Mouse (Mus musculus): ENCODE data around the gene Phf21a. TPM values are rescaled to one million over a fixed set of nuclear protein-coding genes. Genes with fewer than 3 reads are reported as not detected.

The Phf21a gene
- polyA plus RNA-seq, 1 experiment from 2014 or later: 17.9 TPM

DNA sequence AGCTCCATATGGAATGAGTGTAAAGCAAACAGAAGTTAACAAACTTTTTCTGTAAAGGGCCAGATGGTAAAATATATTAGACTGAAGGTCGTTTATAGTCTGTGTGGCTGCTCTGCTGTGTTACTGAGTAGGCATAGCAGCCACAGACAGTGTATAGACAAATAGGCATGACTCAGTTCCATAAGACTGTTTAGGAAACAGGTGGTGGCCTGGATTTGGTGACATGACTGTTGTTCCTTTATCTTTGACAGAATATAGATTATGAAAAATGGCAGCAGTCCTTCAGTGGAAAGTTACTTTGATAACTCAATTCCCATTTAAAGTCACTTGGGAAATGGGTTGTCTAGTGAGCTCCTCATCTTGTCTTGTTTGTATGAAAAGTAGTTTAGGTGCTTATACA, 132.7 kb downstream of the Phf21a start:
- Histone ChIP-seq H3K36me3 (ENCODE audit: control insufficient read depth, insufficient read depth, low read length) (no peaks in the 10 kb centered on the region), H3K27ac (ENCODE audit: low read length) (no peak overlapping the region), H3K4me2 (ENCODE audit: low read depth, low read length) (no peak overlapping the region), H3K9me3 (ENCODE audit: control insufficient read depth, low read length) (no peaks in the 10 kb centered on the region), H3K9ac (ENCODE audit: low read depth, low read length) (no peak overlapping the region), H3K4me3 (ENCODE audit: low read length) (no peak overlapping the region), H3K4me1 (ENCODE audit: control insufficient read depth, insufficient read depth, low read length) (no peaks in the 10 kb centered on the region), H3K27me3 (replicated peaks; ENCODE audit: control insufficient read depth, insufficient read depth, low read length) (no peaks in the 10 kb centered on the region)
- ATAC-seq: no peak
- 45% methylated on average over 1 of the region's 1 CpGs for WGBS

DNA sequence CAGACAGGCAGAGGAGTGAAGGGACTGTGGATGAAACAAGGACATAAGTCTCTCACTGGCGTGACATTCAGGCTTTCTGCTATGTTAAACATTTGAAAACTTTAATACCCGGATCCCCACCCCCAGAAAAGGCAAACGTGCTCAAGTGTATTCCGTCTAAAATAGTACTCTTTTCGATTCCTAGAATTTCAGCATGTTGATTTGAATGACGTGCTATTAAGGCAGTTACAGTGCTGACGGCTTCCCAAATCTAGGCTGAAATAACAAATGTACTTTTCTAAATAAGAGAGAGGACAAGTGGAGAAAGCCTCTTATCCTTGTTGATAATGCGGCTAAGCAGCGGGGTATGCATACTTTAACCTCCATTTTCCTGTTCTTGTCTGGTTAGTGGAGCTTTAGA, 137.1 kb downstream of the Phf21a start:
- WGBS: 89% methylated on average over 9 of the region's 9 CpGs

DNA sequence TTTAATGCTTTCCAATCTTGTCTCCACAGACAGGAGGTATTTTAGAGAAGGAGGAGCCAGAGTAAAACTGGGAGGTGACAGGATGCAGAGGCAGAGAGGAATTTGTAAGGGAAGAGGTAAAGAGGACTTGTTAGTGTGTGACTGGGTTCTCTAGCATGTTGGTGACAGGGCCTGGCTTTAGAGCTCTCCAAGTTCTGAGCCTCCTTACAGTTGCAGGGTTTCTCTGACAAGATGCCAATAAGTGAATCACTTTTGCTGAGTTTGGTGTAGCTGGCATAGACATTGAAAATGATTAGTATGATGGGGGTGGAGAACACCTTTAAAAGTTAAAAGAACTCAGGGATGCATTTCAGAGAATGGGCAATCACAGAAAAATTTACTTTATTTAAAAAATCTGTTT, 138.8 kb downstream of the Phf21a start:
- no peak for ATAC-seq
- no peaks in the 10 kb centered on the region for H3K9me3 ChIP-seq (ENCODE audit: control insufficient read depth, low read length)
- no peak overlapping the region for H3K9ac ChIP-seq (ENCODE audit: low read depth, low read length)
- no peak overlapping the region for H3K4me3 ChIP-seq (ENCODE audit: low read length)
- H3K27me3 ChIP-seq (replicated peaks; ENCODE audit: control insufficient read depth, insufficient read depth, low read length): no peaks in the 10 kb centered on the region
- no peaks in the 10 kb centered on the region for H3K4me1 ChIP-seq (ENCODE audit: control insufficient read depth, insufficient read depth, low read length)
- peaks cover 9% of the 10 kb centered on the region for H3K36me3 ChIP-seq (ENCODE audit: control insufficient read depth, insufficient read depth, low read length)
- H3K27ac ChIP-seq (ENCODE audit: low read length): no peak overlapping the region
- H3K4me2 ChIP-seq (ENCODE audit: low read depth, low read length): no peak overlapping the region

More for the DNA sequence above, 137.1 kb downstream of the Phf21a start:
- Histone ChIP-seq H3K27me3 (replicated peaks; ENCODE audit: control insufficient read depth, insufficient read depth, low read length) (no peaks in the 10 kb centered on the region), H3K4me3 (ENCODE audit: low read length) (no peak overlapping the region), H3K9me3 (ENCODE audit: control insufficient read depth, low read length) (no peaks in the 10 kb centered on the region), H3K4me1 (ENCODE audit: control insufficient read depth, insufficient read depth, low read length) (no peaks in the 10 kb centered on the region), H3K9ac (ENCODE audit: low read depth, low read length) (no peak overlapping the region), H3K27ac (ENCODE audit: low read length) (no peak overlapping the region), H3K36me3 (ENCODE audit: control insufficient read depth, insufficient read depth, low read length) (peaks cover 3% of the 10 kb centered on the region), H3K4me2 (ENCODE audit: low read depth, low read length) (no peak overlapping the region)
- no peak for ATAC-seq

DNA sequence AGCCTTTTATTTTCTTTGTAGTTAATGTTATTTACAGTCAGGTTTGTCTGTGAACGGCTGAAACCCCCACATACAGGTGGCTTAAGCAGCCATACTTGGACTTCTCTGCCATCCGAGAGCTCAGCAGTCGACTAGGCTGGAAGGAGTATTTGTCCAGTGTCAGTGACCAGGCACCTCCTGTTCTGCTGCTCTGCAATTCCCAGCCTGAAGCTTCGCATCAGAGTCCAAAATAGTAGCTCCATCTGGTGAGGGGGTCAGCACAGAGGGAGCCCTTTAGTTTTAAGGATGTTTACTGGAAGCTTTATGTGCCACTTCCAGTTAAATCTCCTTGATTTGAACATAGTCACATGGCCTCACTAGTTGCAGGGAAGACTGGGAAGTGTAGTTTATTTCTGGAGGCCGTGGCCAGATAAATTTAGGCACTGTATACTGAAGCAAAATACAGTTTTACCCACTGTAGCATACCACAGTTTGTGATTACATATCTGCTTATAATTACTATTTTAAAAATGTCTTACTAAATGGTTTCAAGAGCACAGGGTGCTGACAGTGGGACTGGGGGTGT, 141.9 kb downstream of the Phf21a start:
- Histone ChIP-seq H3K9me3 (ENCODE audit: control insufficient read depth, low read length) (no peaks in the 10 kb centered on the region), H3K4me2 (ENCODE audit: low read depth, low read length) (no peak overlapping the region), H3K27ac (ENCODE audit: low read length) (no peak overlapping the region), H3K4me1 (ENCODE audit: control insufficient read depth, insufficient read depth, low read length) (no peaks in the 10 kb centered on the region), H3K4me3 (ENCODE audit: low read length) (no peak overlapping the region), H3K27me3 (replicated peaks; ENCODE audit: control insufficient read depth, insufficient read depth, low read length) (no peaks in the 10 kb centered on the region), H3K36me3 (ENCODE audit: control insufficient read depth, insufficient read depth, low read length) (peaks cover 9% of the 10 kb centered on the region), H3K9ac (ENCODE audit: low read depth, low read length) (no peak overlapping the region)
- 90% methylated on average over 5 of the region's 5 CpGs for whole genome bisulfite sequencing
- no peak for ATAC-seq

DNA sequence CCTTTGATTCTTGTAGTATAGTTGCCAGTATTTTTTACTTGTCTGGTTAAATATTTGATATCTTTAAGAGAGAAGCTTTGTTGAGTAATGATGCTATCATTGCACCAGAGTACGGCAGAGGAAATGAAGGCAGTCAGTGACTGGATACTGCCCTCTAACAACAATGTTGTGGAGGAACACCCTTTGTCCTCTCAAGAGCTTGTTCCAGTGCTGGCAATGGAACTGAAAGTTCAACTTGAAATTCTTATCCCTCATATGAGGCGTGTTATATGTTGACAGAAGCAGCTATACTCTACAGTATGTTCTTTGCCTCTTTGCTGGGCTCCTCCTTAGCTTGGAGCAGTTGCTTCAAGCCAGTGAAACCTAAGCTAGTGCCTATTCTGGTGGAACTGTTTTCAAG, 147.4 kb downstream of the Phf21a start:
- no peak overlapping the region for H3K4me2 ChIP-seq (ENCODE audit: low read depth, low read length)
- no peaks in the 10 kb centered on the region for H3K4me1 ChIP-seq (ENCODE audit: control insufficient read depth, insufficient read depth, low read length)
- no peak overlapping the region for H3K27ac ChIP-seq (ENCODE audit: low read length)
- no peak overlapping the region for H3K9ac ChIP-seq (ENCODE audit: low read depth, low read length)
- H3K4me3 ChIP-seq (ENCODE audit: low read length): no peak overlapping the region
- no peak for ATAC-seq
- H3K27me3 ChIP-seq (replicated peaks; ENCODE audit: control insufficient read depth, insufficient read depth, low read length): no peaks in the 10 kb centered on the region
- WGBS: 77% methylated on average over 2 of the region's 2 CpGs
- H3K36me3 ChIP-seq (ENCODE audit: control insufficient read depth, insufficient read depth, low read length): peaks cover 5% of the 10 kb centered on the region
- no peaks in the 10 kb centered on the region for H3K9me3 ChIP-seq (ENCODE audit: control insufficient read depth, low read length)

DNA sequence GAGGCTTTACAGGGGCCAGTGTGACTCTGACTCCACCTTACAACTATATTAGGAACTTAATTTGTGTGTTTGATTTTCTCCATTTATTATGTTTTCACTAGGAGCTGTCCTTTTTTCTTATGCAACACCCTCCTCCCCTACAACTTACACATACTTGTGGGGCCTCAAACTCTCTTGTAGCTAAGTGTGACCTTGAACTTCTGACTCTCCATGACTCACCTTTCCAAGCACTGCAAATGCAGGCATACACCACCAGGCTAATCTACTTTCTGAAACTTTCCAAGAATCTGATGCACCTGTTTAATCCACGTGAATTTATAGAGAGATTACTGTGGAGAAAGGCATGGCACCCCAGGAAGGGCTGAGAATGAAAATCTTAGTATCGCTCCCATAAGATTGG, 147.9 kb downstream of the Phf21a start:
- 94% methylated on average over 2 of the region's 2 CpGs for WGBS
- H3K4me1 ChIP-seq (ENCODE audit: control insufficient read depth, insufficient read depth, low read length): no peaks in the 10 kb centered on the region
- no peak overlapping the region for H3K9ac ChIP-seq (ENCODE audit: low read depth, low read length)
- H3K36me3 ChIP-seq (ENCODE audit: control insufficient read depth, insufficient read depth, low read length): peaks cover 5% of the 10 kb centered on the region
- no peaks in the 10 kb centered on the region for H3K9me3 ChIP-seq (ENCODE audit: control insufficient read depth, low read length)
- no peak overlapping the region for H3K4me3 ChIP-seq (ENCODE audit: low read length)
- H3K4me2 ChIP-seq (ENCODE audit: low read depth, low read length): no peak overlapping the region
- ATAC-seq: no peak
- H3K27ac ChIP-seq (ENCODE audit: low read length): no peak overlapping the region
- no peaks in the 10 kb centered on the region for H3K27me3 ChIP-seq (replicated peaks; ENCODE audit: control insufficient read depth, insufficient read depth, low read length)

DNA sequence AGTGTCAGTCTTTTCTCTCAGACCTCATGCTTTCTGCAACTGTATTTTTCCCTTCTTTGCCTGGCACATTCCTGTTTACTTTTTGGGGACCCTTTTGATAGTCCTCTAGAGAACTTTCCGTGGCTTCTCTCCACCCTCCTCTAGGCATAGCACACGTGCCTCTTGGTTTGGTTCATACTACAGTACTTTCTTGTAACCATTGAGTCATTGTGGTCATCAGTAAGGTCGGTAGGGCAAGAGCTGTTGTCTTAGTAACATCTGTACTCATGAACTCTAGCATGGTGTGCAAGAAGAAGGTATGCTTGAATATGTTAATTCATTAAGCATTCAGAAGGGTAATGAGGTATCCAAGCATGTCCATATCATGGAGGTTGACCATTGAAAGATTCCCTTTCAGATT, 148.4 kb downstream of the Phf21a start:
- Histone ChIP-seq H3K4me3 (ENCODE audit: low read length) (no peak overlapping the region), H3K9ac (ENCODE audit: low read depth, low read length) (no peak overlapping the region), H3K9me3 (ENCODE audit: control insufficient read depth, low read length) (no peaks in the 10 kb centered on the region), H3K4me2 (ENCODE audit: low read depth, low read length) (no peak overlapping the region), H3K4me1 (ENCODE audit: control insufficient read depth, insufficient read depth, low read length) (no peaks in the 10 kb centered on the region), H3K27ac (ENCODE audit: low read length) (no peak overlapping the region), H3K27me3 (replicated peaks; ENCODE audit: control insufficient read depth, insufficient read depth, low read length) (no peaks in the 10 kb centered on the region), H3K36me3 (ENCODE audit: control insufficient read depth, insufficient read depth, low read length) (peaks cover 4% of the 10 kb centered on the region)
- ATAC-seq: no peak
- WGBS: 84% methylated on average over 3 of the region's 3 CpGs

DNA sequence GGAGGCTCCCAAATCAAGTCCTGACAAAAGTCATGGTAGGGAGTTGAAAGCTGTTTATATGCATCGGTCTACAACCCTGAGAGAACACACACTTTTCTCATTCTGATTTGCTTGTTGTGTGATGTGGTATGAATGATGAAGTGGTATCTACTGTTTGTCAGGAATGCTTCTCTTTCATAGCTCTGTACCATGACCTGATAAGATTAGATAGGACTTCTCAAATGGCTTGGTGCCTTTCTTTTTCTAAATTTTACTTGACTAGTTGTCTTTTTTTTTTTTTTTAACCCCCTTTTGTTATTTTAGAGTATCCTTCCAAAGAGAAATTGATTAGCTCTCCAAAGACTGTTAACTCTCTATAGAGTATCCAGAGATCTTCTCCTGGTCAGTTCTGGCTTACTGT, 153.2 kb downstream of the Phf21a start:
- no peaks in the 10 kb centered on the region for H3K4me1 ChIP-seq (ENCODE audit: control insufficient read depth, insufficient read depth, low read length)
- WGBS: 98% methylated on average over 1 of the region's 1 CpGs
- H3K27me3 ChIP-seq (replicated peaks; ENCODE audit: control insufficient read depth, insufficient read depth, low read length): no peaks in the 10 kb centered on the region
- ATAC-seq: no peak
- no peak overlapping the region for H3K4me3 ChIP-seq (ENCODE audit: low read length)
- 0 out of 2 replicates have a peak, but pooled peaks cover 3% of the 10 kb centered on the region for H3K36me3 ChIP-seq (ENCODE audit: control insufficient read depth, insufficient read depth, low read length)
- no peak overlapping the region for H3K27ac ChIP-seq (ENCODE audit: low read length)
- H3K4me2 ChIP-seq (ENCODE audit: low read depth, low read length): no peak overlapping the region
- H3K9me3 ChIP-seq (ENCODE audit: control insufficient read depth, low read length): no peaks in the 10 kb centered on the region
- H3K9ac ChIP-seq (ENCODE audit: low read depth, low read length): no peak overlapping the region

DNA sequence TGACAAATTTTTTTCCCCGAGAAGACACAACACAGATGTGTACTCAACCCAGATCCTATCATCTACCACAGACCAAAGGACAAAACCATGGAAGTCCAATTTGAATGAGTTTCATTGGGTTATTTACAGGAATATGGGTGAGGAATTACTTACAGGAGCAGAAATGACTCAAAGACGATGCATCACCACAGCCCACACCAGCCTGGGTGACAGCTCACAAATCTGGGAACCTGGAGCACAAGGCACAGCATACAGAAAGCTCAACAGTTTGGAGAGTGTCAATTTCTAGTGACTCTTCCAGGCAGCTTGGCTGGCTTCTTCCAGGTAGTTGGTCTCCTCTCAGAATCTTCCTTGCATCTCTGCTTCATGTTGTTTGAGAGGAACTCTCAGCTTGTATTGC, 154.8 kb downstream of the Phf21a start:
- Histone ChIP-seq H3K4me1 (ENCODE audit: control insufficient read depth, insufficient read depth, low read length) (no peaks in the 10 kb centered on the region), H3K36me3 (ENCODE audit: control insufficient read depth, insufficient read depth, low read length) (0 out of 2 replicates have a peak, but pooled peaks cover 3% of the 10 kb centered on the region), H3K9me3 (ENCODE audit: control insufficient read depth, low read length) (no peaks in the 10 kb centered on the region), H3K9ac (ENCODE audit: low read depth, low read length) (no peak overlapping the region), H3K27me3 (replicated peaks; ENCODE audit: control insufficient read depth, insufficient read depth, low read length) (no peaks in the 10 kb centered on the region), H3K4me2 (ENCODE audit: low read depth, low read length) (no peak overlapping the region), H3K4me3 (ENCODE audit: low read length) (no peak overlapping the region), H3K27ac (ENCODE audit: low read length) (no peak overlapping the region)
- 100% methylated on average over 2 of the region's 2 CpGs for whole genome bisulfite sequencing
- ATAC-seq: no peak

DNA sequence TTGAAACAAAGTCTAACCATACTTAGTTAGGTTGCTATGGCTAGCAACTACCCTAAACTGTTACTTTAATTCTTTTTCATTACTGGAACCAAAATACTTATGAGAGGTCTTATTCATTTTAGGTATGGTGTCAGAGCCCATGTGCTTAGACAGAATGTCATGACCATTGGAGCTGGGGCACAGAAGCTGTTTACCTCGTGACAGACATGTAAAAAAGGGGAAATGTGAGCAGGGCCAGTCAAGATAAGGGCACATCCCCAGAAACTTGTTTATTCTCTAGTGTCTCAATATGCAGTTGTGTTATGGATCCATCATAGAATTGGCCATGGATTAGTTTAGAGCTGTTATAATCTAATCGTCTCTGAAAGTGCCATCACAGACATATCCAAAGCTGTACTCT, 157.6 kb downstream of the Phf21a start:
- no peak overlapping the region for H3K4me3 ChIP-seq (ENCODE audit: low read length)
- H3K27ac ChIP-seq (ENCODE audit: low read length): no peak overlapping the region
- H3K36me3 ChIP-seq (ENCODE audit: control insufficient read depth, insufficient read depth, low read length): 0 out of 2 replicates have a peak, but pooled peaks cover 3% of the 10 kb centered on the region
- H3K4me2 ChIP-seq (ENCODE audit: low read depth, low read length): no peak overlapping the region
- ATAC-seq: no peak
- WGBS: 79% methylated on average over 2 of the region's 2 CpGs
- no peaks in the 10 kb centered on the region for H3K9me3 ChIP-seq (ENCODE audit: control insufficient read depth, low read length)
- no peaks in the 10 kb centered on the region for H3K4me1 ChIP-seq (ENCODE audit: control insufficient read depth, insufficient read depth, low read length)
- H3K9ac ChIP-seq (ENCODE audit: low read depth, low read length): no peak overlapping the region
- H3K27me3 ChIP-seq (replicated peaks; ENCODE audit: control insufficient read depth, insufficient read depth, low read length): no peaks in the 10 kb centered on the region

Measured in intestine, embryonic 16.5 days (tissue).